Mouse (Mus musculus) left cerebral cortex, postnatal 14 days (tissue): ENCODE measurements around the gene Tyro3. TPM values are rescaled to one million over a fixed set of nuclear protein-coding genes. Genes with fewer than 3 reads are reported as not detected.

ENCODE experiments used
- DNase-seq, 2 experiments: peaks; one replicate each; pipeline ENCODE4 v3.0.0; 2021 to 2022; ENCODE audit warnings: low spot score in 2 of 2, mixed read lengths in 1 of 2
- intact Hi-C: fragments of 180-260 bp; cut with DNase I; formaldehyde crosslinking; loops from one replicate; pipeline ENCODE4 v1.15.1; 2025
- long read RNA-seq, 2 experiments: library from polyadenylated mRNA; stranded (forward); transcript quantifications; one replicate each; pipeline ENCODE4 v2.0.0; 2021
- total RNA-seq, 2 experiments: library from RNA; stranded (reverse); gene quantifications; 2 replicates each; pipeline ENCODE4 v1.2.3; 2021

Gene Tyro3
- 100 to 1,000 TPM; 117 to 119 TPM for total RNA-seq
- long read RNA-seq, experiment 1, full-length matches to known transcripts = 112 of 152 reads
- long read RNA-seq, experiment 1, partial matches to known transcripts = 24 of 152 reads
- long read RNA-seq, experiment 1, other reads (novel, unspliced or antisense) = 16 of 152 reads
- long read RNA-seq, experiment 2, full-length matches to known transcripts = 78 of 118 reads
- long read RNA-seq, experiment 2, partial matches to known transcripts = 25 of 118 reads
- long read RNA-seq, experiment 2, other reads (novel, unspliced or antisense) = 15 of 118 reads

DNA sequence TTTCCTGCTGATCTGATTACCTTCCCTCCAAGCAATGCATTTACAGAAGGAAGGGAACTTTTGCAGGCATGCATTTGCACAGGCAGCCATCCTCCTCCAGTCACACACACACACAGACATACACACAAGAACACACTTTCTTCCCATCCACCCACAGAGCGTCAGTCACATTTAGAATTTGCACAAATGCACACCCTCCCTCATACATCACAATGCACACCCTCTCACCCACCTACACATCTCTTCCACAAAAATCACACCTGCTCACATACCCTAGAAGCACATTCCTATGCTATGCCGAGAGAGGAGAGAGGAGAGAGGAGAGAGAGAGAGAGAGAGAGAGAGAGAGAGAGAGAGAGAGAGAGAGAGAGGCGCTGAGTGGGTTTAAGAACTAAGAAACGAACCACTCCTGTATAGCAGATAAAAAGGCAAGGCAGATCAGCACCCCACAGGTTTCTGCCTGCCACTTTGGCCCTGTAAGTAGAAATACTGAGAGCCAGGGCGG lies at the start of gene Tyro3:
TSS of gene Tyro3 (plus strand) at position 455 of the 505 bp plus-strand sequence.
- DNase-seq = peak; percentile 48 to 69
- intact Hi-C loops = loop anchor here (5.0 kb wide), 1 partner anchor 75 kb away; no protein-coding TSS in a partner anchor

DNA sequence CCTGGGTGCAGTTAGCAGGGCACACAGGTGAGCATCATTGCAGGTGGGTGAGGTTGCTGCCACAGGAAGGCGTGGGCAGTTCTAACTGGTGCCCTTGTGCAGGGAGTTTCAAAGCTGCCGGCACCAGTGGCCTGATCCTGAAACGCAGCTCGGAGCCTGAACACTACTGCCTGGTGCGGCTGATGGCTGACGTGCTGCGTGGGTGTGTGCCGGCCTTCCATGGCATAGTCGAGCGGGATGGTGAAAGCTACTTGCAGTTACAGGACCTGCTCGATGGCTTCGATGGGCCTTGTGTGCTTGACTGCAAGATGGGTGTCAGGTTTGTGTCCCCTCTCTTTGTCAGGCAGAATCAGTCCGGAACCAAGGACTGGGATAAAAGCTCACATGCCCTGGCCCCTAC lies 48.3 kb upstream of the Tyro3 start:
- intact Hi-C loops = no loop called here
- DNase-seq = no peak

- intact Hi-C loops = no loop called here
- no peak for DNase-seq
Observed at GRCm38 (mm10) chr2:119757601-119758100, 39.9 kb upstream of the Tyro3 start.

DNA sequence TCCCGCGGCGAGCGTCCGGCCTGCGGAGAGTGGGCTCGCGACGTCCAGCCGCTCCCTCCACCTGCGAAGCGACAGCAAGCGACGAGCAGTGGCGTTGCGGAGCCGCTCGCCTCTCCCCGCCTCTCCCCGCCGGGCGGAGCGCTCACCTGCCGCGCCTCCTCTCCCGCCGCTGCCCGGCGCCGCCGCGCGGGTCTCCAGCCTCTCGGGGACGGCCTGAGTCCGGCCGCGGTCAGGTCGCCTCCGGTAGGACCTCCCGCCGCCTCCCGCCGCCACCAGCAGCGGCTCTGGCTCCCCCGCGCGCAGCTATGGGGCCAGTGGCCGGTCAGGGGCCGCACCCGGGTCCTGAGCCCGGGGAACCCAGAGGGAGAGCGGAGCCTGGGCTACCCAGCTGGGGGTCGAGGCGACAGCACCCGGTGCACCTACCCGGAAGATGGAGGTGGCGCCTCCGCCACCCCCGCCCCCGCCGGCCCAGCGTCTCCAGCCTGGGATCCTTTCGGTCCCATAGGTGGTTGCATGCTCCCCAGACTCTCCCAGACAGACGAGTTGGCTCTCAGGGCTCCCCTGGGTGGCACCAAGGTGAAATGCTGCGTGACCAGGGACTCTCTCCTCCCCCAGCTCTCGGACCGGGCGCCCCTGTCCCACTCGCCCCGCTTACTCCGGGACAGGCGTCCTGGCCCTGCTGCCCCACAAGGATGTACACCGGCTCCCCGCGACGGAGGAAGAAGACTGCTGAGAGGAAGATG lies 39.3 kb upstream of the Tyro3 start:
- no peak for DNase-seq
- intact Hi-C loops = no loop called here

DNA sequence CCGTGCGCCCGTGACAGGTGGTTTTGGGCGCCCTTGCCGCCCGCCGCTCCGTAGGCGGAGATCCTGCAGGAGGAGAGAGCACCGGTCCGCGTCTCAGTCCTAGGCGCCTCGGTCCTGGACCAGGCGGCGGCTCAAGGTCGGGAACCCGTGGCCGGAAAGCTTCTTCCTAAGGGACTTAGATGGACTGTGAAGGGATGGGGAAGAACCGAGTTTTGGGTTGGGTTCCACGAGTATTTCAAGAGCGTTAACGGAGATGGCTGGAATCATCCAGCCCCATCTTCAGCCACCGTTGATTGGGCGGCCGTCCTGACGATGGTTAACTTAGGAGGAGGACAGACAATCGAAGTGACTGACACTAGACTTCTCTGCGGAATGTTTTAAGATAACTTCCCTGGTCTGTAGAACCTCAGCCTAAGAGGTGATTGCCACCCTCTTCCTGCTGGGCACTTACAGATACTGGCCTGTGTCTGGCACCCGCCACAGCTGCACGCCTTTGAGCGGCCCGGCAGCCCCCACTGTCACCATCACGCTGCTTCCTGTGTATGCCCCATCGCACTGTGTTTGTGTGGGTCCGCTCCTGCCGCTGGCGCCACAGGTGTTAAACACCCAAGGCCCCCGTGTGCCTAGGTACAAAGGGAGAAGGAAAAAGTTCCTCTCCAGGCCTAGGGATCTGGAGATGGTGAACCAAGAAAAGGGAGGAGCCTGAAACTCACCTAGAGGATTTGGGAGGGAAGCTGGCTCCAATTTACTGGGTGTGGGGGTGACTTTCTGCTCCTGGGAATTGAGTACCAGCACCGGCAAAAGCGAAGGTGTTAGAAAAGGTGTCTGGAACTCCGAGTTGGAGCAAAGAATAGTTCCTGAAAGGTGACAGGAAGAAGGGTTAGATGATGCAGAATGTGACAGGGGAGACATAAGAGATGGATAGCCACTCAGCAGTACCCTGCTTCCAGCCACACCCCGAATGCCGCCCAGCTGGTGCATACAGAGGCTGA lies 38.4 kb upstream of the Tyro3 start:
- no peak for DNase-seq
- intact Hi-C loops = no loop called here

DNA sequence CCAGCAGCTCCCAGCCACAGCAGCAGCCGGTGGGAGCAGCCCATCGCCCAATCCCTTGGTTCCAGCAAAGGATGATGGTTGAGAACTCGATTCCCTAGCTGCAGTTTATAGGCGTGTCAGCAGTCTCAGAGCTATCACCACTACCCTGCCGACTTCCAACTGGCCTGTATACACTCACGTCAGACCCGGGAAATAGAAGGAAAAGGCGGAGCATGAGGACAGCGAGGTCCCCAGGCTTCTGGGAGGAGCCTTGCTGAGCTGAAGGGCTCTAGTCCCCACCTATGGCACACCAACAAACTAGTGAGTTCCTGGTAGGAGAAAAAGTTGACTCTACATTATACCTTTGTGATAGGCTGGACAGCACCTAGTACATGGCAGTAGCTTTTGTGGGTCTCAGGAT lies 37.3 kb upstream of the Tyro3 start, which contains the start of gene Ltk:
TSS of gene Ltk (minus strand) at position 181 of the 400 bp plus-strand sequence.
- intact Hi-C loops = no loop called here
- no peak for DNase-seq

DNA sequence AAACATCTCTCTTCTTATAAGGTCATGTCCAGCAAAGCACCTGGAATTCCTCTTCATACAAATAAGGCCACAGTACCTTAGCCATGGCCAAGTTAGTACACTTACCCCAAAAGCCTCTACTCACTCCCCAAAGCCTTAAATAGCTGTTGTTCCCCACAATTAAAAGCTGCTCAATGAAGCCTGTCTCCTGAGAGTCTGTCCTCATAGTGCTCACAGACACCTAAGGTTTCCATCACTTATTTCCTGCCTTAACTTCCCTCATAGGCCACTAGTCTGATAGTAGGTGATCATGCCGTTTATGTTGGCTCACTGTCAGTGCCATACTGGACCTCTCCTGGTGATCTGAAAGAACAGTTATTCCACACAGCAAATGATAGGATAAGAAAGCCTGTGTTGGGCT lies 35.3 kb upstream of the Tyro3 start:
- DNase-seq = no peak
- intact Hi-C loops = no loop called here

- intact Hi-C loops = no loop called here
- DNase-seq = no peak
Observed at GRCm38 (mm10) chr2:119763924-119764323, 33.6 kb upstream of the Tyro3 start.

DNA sequence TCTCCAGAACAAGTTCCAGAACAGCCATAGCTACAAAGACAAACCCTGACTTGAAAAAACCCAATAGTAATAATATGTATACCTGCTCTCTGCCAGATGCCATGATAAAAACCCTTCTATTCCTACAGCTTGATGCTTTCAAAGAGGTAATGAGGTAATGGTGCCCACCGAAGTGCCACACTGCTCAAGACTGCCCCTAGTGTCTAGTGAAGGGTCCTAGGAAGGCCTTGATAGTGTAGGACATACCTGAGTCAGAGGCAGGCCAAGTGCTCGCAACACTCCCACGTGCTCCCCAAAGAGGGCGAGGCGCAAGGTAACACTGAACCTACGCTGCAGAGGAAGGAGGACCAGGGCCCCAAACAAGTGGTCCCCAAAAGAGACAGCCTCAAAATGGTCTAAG lies 30.3 kb upstream of the Tyro3 start:
- intact Hi-C loops = no loop called here

DNA sequence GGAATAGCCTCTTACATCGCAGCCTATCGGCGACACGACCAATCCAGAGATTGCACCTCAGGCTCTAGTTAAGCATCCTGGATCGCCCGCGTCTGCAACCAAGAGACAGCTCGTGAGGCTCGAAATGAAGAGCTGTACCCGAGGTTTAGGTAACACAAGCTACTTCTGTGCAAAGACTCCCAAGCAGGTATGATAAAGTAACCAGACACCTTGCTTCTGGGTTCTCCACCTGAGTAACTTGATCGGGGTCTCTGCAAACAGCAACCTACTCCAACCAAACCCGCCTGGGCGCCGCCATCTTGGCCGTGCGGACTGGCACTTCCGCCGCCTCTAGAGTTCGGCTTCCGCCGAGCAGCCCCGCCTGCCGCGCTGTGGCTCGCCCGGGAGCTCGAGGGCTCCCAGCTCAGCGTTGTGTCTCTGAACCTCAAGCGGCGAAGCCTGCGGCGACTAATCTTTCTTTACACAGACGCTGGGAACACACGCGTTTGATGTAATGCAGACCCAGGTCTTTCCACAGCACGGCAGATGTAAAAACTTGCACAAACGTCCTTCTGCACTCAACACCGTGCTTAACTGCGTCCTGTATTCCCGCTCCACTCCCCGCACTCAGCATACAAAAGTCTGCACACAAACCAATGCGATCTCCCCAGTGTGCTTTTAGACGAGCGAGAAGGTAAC lies 10.2 kb upstream of the Tyro3 start, which contains the start of gene Rpap1:
TSS of gene Rpap1 (minus strand) at position 332 of the 678 bp plus-strand sequence.
- intact Hi-C loops = no loop called here
- peak; percentile 76 to 86 for DNase-seq

More for the DNA sequence above, 30.3 kb upstream of the Tyro3 start:
- DNase-seq = no peak

DNA sequence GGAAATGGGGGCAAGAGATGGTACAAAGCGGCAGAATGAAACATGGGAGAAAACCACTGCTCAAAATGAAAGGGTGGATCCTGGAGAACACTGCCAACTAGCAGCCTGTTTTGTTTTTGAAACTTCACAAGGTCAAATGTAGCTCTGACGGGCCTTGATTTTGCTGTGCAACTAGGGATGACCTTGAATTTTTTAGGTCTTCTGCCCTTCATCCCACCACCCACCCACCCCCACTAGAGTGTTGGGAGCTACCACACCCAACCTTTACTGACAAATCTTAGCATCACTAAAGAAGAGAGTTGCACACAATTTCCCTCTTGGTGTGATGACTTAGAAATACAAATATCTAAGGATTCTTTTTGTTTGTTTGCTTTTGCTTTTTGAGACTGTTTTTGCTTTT lies 7.5 kb upstream of the Tyro3 start:
- DNase-seq = no peak
- intact Hi-C loops = no loop called here

DNA sequence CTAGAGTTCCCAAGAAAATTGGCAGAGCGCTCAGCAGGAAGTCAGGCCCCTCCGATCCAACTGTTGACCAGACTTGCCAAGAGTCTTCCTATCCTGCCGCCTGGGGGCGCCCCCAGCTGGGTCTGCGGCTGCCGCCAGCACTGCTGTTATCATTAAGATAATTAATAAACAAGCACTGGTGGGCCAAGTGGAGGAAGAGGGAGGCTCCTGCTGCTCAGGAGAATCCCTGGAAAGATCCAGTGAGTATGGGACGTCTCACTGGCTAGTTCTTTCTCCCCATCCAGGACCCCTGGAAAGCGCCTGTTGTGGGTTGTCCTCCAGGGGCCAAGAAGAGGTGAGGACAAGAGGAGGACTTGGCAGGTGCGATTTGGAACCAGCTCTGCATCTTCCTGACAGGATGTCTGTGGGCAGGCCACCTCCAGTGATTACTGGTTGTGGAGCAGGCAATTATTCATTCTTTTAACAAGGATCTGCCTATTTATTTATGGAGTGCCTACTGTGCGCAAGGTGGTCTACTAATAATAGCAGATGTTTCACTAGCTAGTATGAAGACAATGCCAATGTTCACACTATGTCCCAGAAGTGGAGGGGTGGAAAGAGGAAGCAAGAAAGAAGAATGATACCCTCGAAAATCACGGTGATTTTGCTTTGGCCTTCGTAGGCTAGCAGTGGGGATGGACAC lies 854 bp downstream of the Tyro3 start:
- peak in 1 of 2 experiments; percentile 41 for DNase-seq
- intact Hi-C loops = loop anchor here (5.0 kb wide), 1 partner anchor 74 kb away; no protein-coding TSS in a partner anchor

GRCm38 (mm10) chr2:119799181-119799960 lies 1.8 kb downstream of the Tyro3 start:
- intact Hi-C loops = loop anchor here (5.0 kb wide), 1 partner anchor 73 kb away; no protein-coding TSS in a partner anchor

DNA sequence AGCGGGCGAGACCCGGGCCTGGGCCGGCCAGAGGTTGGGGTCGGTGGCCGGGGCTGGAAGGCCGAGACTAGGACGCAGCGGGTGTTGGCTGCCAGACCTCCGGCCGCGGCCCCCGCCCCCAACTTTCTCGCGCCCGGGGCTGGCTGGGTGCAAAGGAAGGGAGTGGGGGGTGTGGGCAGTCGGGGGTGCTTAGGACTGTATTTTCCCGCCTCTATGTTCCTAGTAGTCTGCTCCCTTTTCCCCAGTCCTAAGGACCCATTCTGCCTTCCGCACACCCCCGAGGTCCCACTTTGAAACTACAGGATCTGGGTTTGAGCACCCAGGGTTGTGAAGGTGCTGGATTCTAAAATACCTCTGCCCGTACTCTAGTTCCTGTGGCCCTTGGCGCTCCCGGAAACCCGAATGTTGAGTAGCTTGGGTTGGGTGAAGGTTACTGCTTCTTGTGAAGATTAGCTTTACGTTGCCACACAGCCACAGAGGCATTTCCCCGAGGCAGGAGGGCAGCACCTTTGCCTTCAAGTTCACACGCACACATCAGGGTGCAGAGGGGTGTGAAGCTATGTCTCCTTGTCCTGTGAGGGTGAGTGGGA lies 2.5 kb downstream of the Tyro3 start:
- no peak for DNase-seq
- intact Hi-C loops = loop anchor here (5.0 kb wide), 2 partner anchors 42 to 72 kb away; no protein-coding TSS in a partner anchor

More at GRCm38 (mm10) chr2:119799181-119799960, 1.8 kb downstream of the Tyro3 start:
- peak in 1 of 2 experiments; percentile 18 for DNase-seq

- DNase-seq = peak; percentile 65 to 85
- intact Hi-C loops = loop anchor here (5.0 kb wide), 1 partner anchor 41 kb away; no protein-coding TSS in a partner anchor
Observed at GRCm38 (mm10) chr2:119800876-119801846, 3.6 kb downstream of the Tyro3 start.
